Mouse (Mus musculus): ENCODE results near the gene Rffl. TPM values are rescaled to one million over a fixed set of nuclear protein-coding genes. Genes with fewer than 3 reads are reported as not detected.
"Not testable (repeated sequence)": the region's sequence is repeated elsewhere in the genome, so short reads cannot be mapped to it uniquely, and the experiment has no call there.

The Rffl gene
- polyA plus RNA-seq, 2 experiments = 12.9 to 19.0 TPM

DNA sequence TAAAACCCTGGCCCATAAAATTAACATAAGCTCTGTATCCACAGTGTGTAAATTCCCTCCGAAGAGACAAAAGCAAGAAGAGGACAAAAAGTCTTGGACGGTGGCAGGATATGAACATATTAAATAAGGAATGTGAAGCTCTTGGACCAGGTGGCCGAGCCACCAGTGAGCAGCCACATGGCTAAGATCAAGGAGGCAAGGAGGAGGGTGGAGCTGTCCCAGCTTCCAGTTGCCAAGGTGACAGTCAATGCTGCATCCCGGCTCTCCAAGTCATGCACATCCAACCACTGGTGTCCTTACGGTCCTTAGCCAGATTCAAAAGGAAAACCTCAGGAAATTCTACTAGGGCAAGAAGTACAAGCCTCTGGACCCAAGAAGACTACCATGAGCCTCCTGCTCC lies 32.5 kb downstream of the Rffl start:
- TF ChIP-seq EP300 (IDR thresholded peaks at IDR 0.05; ENCODE audit: low read depth) (no peak), CTCF (IDR thresholded peaks at IDR 0.05; ENCODE audit: low read depth) (no peak)
- no peak overlapping the region for H3K4me2 ChIP-seq (ENCODE audit: low read depth)
- H3K4me1 ChIP-seq (replicated peaks; ENCODE audit: control insufficient read depth in 2 of 2, insufficient read depth in 2 of 2, low read length in 1 of 2) = peaks cover 28 to 40% of the 10 kb centered on the region in 2 experiments
- no peaks in the 10 kb centered on the region for H3K9me3 ChIP-seq (ENCODE audit: control insufficient read depth, low read length)
- 76% methylated on average over 5 of the region's 5 CpGs for WGBS (ENCODE audit: insufficient replicate concordance)
- DNase-seq (ENCODE audit: low read depth in 3 of 3, low spot score in 3 of 3) (no peak), ATAC-seq (ENCODE audit: insufficient read depth) (no peak)
- H3K9ac ChIP-seq (replicated peaks) = no peak overlapping the region
- H3K4me3 ChIP-seq (ENCODE audit: insufficient read depth in 1 of 2, low read depth in 2 of 2, low read length in 2 of 2) = no peak overlapping the region
- peaks cover 7% of the 10 kb centered on the region for H3K36me3 ChIP-seq (replicated peaks; ENCODE audit: control insufficient read depth, insufficient read depth, low read depth)
- H3K27me3 ChIP-seq (ENCODE audit: control insufficient read depth, insufficient read depth, low read length) = no peaks in the 10 kb centered on the region
- H3K27ac ChIP-seq = no peak overlapping the region

DNA sequence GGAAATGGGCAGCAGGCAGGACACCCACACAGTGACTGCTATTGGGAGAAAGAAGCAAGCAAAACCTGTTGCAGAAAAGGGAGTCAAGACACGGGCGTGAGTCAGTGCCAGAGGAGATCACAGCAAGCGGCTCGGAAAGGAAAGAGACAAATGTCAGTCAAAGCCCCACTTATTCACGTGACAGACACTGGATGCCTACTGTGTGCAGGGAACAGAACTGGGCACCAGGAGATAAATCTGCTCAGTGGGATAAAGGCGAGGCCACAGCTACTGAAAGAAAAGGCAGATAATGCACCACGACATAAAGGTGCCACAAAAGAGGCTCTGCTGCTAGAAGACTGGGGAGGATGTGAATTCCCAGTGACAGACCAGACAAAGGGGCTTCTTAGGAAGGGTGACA lies 33.2 kb downstream of the Rffl start:
- H3K4me2 ChIP-seq (ENCODE audit: low read depth) = no peak overlapping the region

DNA sequence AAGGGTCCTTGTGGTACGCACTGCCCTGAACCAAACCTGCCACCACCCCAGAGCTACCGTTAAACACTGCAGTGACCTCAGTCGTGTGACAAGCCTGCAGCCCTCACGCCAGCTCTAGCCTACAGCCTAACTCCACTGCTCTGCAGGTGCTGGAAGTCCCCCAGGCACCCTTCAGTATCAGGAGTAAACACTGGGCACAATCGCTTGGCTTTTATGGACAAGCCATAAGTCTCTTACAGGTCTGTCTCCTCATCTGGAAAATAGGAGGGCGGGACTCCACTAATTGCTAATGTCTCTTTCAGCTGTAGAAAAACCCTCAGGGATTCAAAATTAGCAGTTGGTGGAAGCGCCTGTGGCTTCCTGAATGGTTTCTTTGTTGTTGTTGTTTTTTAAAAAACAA lies 33.8 kb downstream of the Rffl start:
- no peak for ATAC-seq (ENCODE audit: insufficient read depth)
- no peak for DNase-seq (ENCODE audit: low read depth in 3 of 3, low spot score in 3 of 3)
- H3K36me3 ChIP-seq (replicated peaks; ENCODE audit: control insufficient read depth, insufficient read depth, low read depth) = peaks cover 5% of the 10 kb centered on the region
- WGBS (ENCODE audit: insufficient replicate concordance) = 71% methylated on average over 7 of the region's 7 CpGs
- H3K4me2 ChIP-seq (ENCODE audit: low read depth) = no peak overlapping the region
- peaks cover 22 to 34% of the 10 kb centered on the region in 2 experiments for H3K4me1 ChIP-seq (replicated peaks; ENCODE audit: control insufficient read depth in 2 of 2, insufficient read depth in 2 of 2, low read length in 1 of 2)
- H3K4me3 ChIP-seq (ENCODE audit: insufficient read depth in 1 of 2, low read depth in 2 of 2, low read length in 2 of 2) = no peak overlapping the region
- no peaks in the 10 kb centered on the region for H3K27me3 ChIP-seq (ENCODE audit: control insufficient read depth, insufficient read depth, low read length)
- H3K9me3 ChIP-seq (ENCODE audit: control insufficient read depth, low read length) = no peaks in the 10 kb centered on the region
- TF ChIP-seq CTCF (IDR thresholded peaks at IDR 0.05; ENCODE audit: low read depth) = no peak
- no peak for TF ChIP-seq EP300 (IDR thresholded peaks at IDR 0.05; ENCODE audit: low read depth)
- no peak overlapping the region for H3K27ac ChIP-seq
- H3K9ac ChIP-seq (replicated peaks) = no peak overlapping the region

More for the DNA sequence above, 33.2 kb downstream of the Rffl start:
- WGBS (ENCODE audit: insufficient replicate concordance) = 30% methylated on average over 7 of the region's 7 CpGs
- Histone ChIP-seq H3K36me3 (replicated peaks; ENCODE audit: control insufficient read depth, insufficient read depth, low read depth) (peaks cover 5% of the 10 kb centered on the region), H3K9me3 (ENCODE audit: control insufficient read depth, low read length) (no peaks in the 10 kb centered on the region), H3K27me3 (ENCODE audit: control insufficient read depth, insufficient read depth, low read length) (no peaks in the 10 kb centered on the region), H3K4me1 (replicated peaks; ENCODE audit: control insufficient read depth in 2 of 2, insufficient read depth in 2 of 2, low read length in 1 of 2) (peaks cover 25 to 36% of the 10 kb centered on the region in 2 experiments), H3K9ac (replicated peaks) (no peak overlapping the region), H3K27ac (no peak overlapping the region), H3K4me3 (ENCODE audit: insufficient read depth in 1 of 2, low read depth in 2 of 2, low read length in 2 of 2) (no peak overlapping the region)
- DNase-seq (ENCODE audit: low read depth in 3 of 3, low spot score in 3 of 3) (no peak), ATAC-seq (ENCODE audit: insufficient read depth) (peak; percentile 37; the same call in 1 of the 2 replicates)
- TF ChIP-seq CTCF (IDR thresholded peaks at IDR 0.05; ENCODE audit: low read depth) (no peak), EP300 (IDR thresholded peaks at IDR 0.05; ENCODE audit: low read depth) (no peak)

DNA sequence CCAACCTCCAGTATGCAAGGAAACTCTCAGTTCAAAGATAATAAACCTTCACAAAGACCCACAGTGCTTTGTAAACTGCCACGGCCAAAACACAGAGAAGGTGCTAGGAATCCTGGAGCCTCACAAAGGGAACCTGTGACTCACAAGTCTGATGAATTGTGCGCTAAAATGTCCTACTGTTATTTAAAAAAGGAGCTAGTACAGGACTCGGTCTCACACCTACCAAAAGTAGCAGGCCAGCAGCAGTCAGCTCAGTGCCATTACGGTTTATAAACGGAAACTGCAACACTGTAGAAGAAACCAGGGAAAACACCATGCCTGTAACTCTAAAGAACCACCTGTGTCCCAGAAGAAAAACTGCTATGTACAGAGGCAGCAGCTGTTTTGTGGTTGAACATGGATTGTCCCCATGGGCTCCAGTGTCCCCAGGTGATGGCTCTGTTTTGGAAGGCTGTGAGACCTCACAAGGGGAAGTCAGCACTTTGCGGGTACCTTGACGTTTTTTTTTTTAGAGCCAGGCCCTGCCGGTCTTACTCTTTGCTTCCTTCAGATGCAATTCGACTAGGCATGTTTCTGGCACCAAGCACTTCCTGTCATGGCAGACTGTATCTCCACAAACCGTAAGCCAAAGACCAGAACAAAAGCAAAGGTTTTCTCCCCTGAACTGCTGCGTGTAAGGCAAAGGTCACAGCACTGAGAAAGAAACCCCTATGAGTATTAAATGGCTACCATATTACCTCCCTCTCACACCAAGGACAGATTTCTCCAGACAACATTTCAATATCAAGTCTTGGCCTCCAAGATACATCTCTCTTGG lies 35.2 kb downstream of the Rffl start:
- Histone ChIP-seq H3K36me3 (replicated peaks; ENCODE audit: control insufficient read depth, insufficient read depth, low read depth) (peaks cover 5% of the 10 kb centered on the region), H3K4me1 (replicated peaks; ENCODE audit: control insufficient read depth in 2 of 2, insufficient read depth in 2 of 2, low read length in 1 of 2) (peaks cover 16 to 36% of the 10 kb centered on the region in 2 experiments)
- no peak for DNase-seq (ENCODE audit: low read depth in 3 of 3, low spot score in 3 of 3)

DNA sequence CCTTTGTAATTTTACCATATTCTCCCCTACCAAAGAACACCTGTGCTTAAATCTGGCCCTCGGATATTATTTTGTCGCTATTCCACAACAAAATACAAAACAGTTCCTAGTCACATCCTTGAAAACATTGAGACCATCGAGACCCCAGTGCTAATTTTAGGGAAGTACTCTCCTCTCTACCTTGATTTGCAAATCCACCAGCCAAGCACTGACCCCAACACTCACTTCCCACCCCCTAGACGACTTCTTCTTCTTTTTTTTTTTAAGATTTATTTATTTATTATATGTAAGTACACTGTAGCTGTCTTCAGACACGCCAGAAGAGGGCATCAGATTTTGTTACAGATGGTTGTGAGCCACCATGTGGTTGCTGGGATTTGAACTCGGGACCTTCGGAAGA lies 36.7 kb downstream of the Rffl start:
- H3K9me3 ChIP-seq (ENCODE audit: control insufficient read depth, low read length); ATAC-seq (ENCODE audit: insufficient read depth); H3K27ac ChIP-seq; H3K9ac ChIP-seq (replicated peaks); H3K4me3 ChIP-seq (ENCODE audit: insufficient read depth in 1 of 2, low read depth in 2 of 2, low read length in 2 of 2); H3K36me3 ChIP-seq (replicated peaks; ENCODE audit: control insufficient read depth, insufficient read depth, low read depth); DNase-seq (ENCODE audit: low read depth in 3 of 3, low spot score in 3 of 3); H3K4me2 ChIP-seq (ENCODE audit: low read depth); H3K27me3 ChIP-seq (ENCODE audit: control insufficient read depth, insufficient read depth, low read length): not testable (repeated sequence)
- H3K4me1 ChIP-seq (replicated peaks; ENCODE audit: control insufficient read depth in 2 of 2, insufficient read depth in 2 of 2, low read length in 1 of 2) = peaks cover 11 to 32% of the 10 kb centered on the region in 2 experiments
- WGBS (ENCODE audit: insufficient replicate concordance) = 58% methylated on average over 7 of the region's 7 CpGs

More for the DNA sequence above, 35.2 kb downstream of the Rffl start:
- TF ChIP-seq EP300 (IDR thresholded peaks at IDR 0.05; ENCODE audit: low read depth) = no peak
- TF ChIP-seq CTCF (IDR thresholded peaks at IDR 0.05; ENCODE audit: low read depth) = no peak
- H3K9me3 ChIP-seq (ENCODE audit: control insufficient read depth, low read length) = no peaks in the 10 kb centered on the region
- WGBS (ENCODE audit: insufficient replicate concordance) = 71% methylated on average over 11 of the region's 11 CpGs
- no peak for ATAC-seq (ENCODE audit: insufficient read depth)
- no peaks in the 10 kb centered on the region for H3K27me3 ChIP-seq (ENCODE audit: control insufficient read depth, insufficient read depth, low read length)
- H3K4me3 ChIP-seq (ENCODE audit: insufficient read depth in 1 of 2, low read depth in 2 of 2, low read length in 2 of 2) = no peak overlapping the region
- no peak overlapping the region for H3K9ac ChIP-seq (replicated peaks)
- H3K27ac ChIP-seq = no peak overlapping the region
- H3K4me2 ChIP-seq (ENCODE audit: low read depth) = no peak overlapping the region
